Mouse (Mus musculus) MEL (cell line): ENCODE results near the gene Olfr67. TPM values are rescaled to one million over a fixed set of nuclear protein-coding genes. Genes with fewer than 3 reads are reported as not detected.

ENCODE experiments used
- DNase-seq: peaks from one replicate; pipeline ENCODE4 v3.0.0; 2011; ENCODE audit warnings: low read depth, low spot score
- H3K27ac ChIP-seq: 2 replicates; pipeline ENCODE4 v1.5.1; 2012; ENCODE audit warnings: low read depth, mild to moderate bottlenecking, control low read depth, low read length, moderate library complexity; ENCODE audit not compliant: control insufficient read depth
- H3K27me3 ChIP-seq, 2 experiments: fragments of 150-350 bp in 1 of 2; sonication (generic) in 1 of 2; 2 replicates each; pipeline ENCODE4 v1.6.1; 2012; ENCODE audit warnings: low read length in 2 of 2, mild to moderate bottlenecking in 2 of 2, improper control_type of control experiment in 1 of 2, moderate library complexity in 1 of 2; ENCODE audit not compliant: insufficient read depth in 2 of 2, control insufficient read depth in 1 of 2
- H3K36me3 ChIP-seq, 2 experiments: 2 replicates each; pipeline ENCODE4 v1.6.1; 2012 to 2014; ENCODE audit warnings: low read length in 2 of 2, improper control_type of control experiment in 1 of 2, inconsistent platforms in 1 of 2, mild to moderate bottlenecking in 1 of 2; ENCODE audit not compliant: insufficient read depth in 2 of 2, control insufficient read depth in 1 of 2
- H3K4me1 ChIP-seq, 2 experiments: fragments of 150-350 bp in 1 of 2; sonication (generic) in 1 of 2; 2 replicates each; pipeline ENCODE4 v1.6.1; 2012; ENCODE audit warnings: low read length in 2 of 2, improper control_type of control experiment in 1 of 2, mild to moderate bottlenecking in 1 of 2; ENCODE audit not compliant: insufficient read depth in 2 of 2, control insufficient read depth in 1 of 2
- H3K4me3 ChIP-seq, 2 experiments: fragments of 150-350 bp in 1 of 2; sonication (generic) in 1 of 2; 2 replicates each; pipeline ENCODE4 v1.5.1; 2012; ENCODE audit warnings: low read depth in 2 of 2, low read length in 2 of 2, mild to moderate bottlenecking in 2 of 2, moderate library complexity in 2 of 2, control low read depth in 1 of 2, improper control_type of control experiment in 1 of 2; ENCODE audit not compliant: control insufficient read depth in 1 of 2, insufficient read depth in 1 of 2
- H3K79me2 ChIP-seq: 2 replicates; pipeline ENCODE4 v1.6.1; 2012; ENCODE audit warnings: mild to moderate bottlenecking, low read length, moderate library complexity; ENCODE audit not compliant: control insufficient read depth, poor library complexity, insufficient read depth
- H3K9ac ChIP-seq: 2 replicates; pipeline ENCODE4 v1.6.1; 2012; ENCODE audit warnings: low read depth, mild to moderate bottlenecking, control low read depth, low read length, moderate library complexity; ENCODE audit not compliant: control insufficient read depth, poor library complexity, severe bottlenecking
- H3K9me3 ChIP-seq: fragments of 150-350 bp; sonication (generic); replicated peaks from 2 replicates; pipeline ENCODE4 v1.6.1; 2012; ENCODE audit warnings: mild to moderate bottlenecking, low read length, improper control_type of control experiment, moderate library complexity; ENCODE audit not compliant: insufficient read depth
- BHLHE40 ChIP-seq: IDR thresholded peaks from 2 replicates; pipeline ENCODE4 v1.6.1; 2012; ENCODE audit warnings: low read depth, mild to moderate bottlenecking, inconsistent platforms, low read length, improper control_type of control experiment, borderline replicate concordance
- CHD1 ChIP-seq: IDR thresholded peaks from 2 replicates; pipeline ENCODE4 v1.6.1; 2012; ENCODE audit warnings: low read depth, mild to moderate bottlenecking, inconsistent platforms, low read length, improper control_type of control experiment
- CTCF ChIP-seq, 3 experiments: IDR thresholded peaks in 2 of 3; conservative IDR thresholded peaks in 1 of 3; 2 replicates each; pipeline ENCODE4 v1.5.1; 2011 to 2012; ENCODE audit warnings: low read length in 3 of 3, low read depth in 2 of 3, mild to moderate bottlenecking in 2 of 3, improper control_type of control experiment in 1 of 3, inconsistent platforms in 1 of 3, mixed read lengths in 1 of 3, moderate library complexity in 1 of 3; ENCODE audit not compliant: control insufficient read depth in 1 of 3, insufficient read depth in 1 of 3, poor library complexity in 1 of 3, severe bottlenecking in 1 of 3
- E2F4 ChIP-seq: IDR thresholded peaks from 2 replicates; pipeline ENCODE4 v1.6.1; 2011; ENCODE audit warnings: low read depth, low read length, improper control_type of control experiment, borderline replicate concordance
- ELF1 ChIP-seq: IDR thresholded peaks from 2 replicates; pipeline ENCODE4 v1.6.1; 2014; ENCODE audit warnings: low read depth, mild to moderate bottlenecking, inconsistent platforms, low read length, improper control_type of control experiment, moderate library complexity
- EP300 ChIP-seq, 2 experiments: IDR thresholded peaks; 2 replicates each; pipeline ENCODE4 v1.6.1; 2011; ENCODE audit warnings: improper control_type of control experiment in 2 of 2, low read length in 2 of 2, low read depth in 1 of 2, mild to moderate bottlenecking in 1 of 2
- ETS1 ChIP-seq: IDR thresholded peaks from 2 replicates; pipeline ENCODE4 v1.6.1; 2012; ENCODE audit warnings: low read depth, mild to moderate bottlenecking, inconsistent platforms, low read length, improper control_type of control experiment, moderate library complexity
- GABPA ChIP-seq: IDR thresholded peaks from 2 replicates; pipeline ENCODE4 v1.6.1; 2012; ENCODE audit warnings: low read depth, mild to moderate bottlenecking, inconsistent platforms, low read length, improper control_type of control experiment, moderate library complexity
- GATA1 ChIP-seq: IDR thresholded peaks from 2 replicates; pipeline ENCODE4 v1.6.1; 2011; ENCODE audit warnings: low read depth, low read length, improper control_type of control experiment
- HCFC1 ChIP-seq: IDR thresholded peaks from 2 replicates; pipeline ENCODE4 v1.6.1; 2012; ENCODE audit warnings: low read depth, mild to moderate bottlenecking, inconsistent platforms, low read length, improper control_type of control experiment, moderate library complexity
- JUND ChIP-seq: IDR thresholded peaks from 2 replicates; pipeline ENCODE4 v1.6.1; 2011; ENCODE audit warnings: low read depth, mild to moderate bottlenecking, improper control_type of control experiment, low read length
- KAT2A ChIP-seq: conservative IDR thresholded peaks from 2 replicates; pipeline ENCODE4 v1.6.1; 2012; ENCODE audit warnings: low read depth, low read length, improper control_type of control experiment, inconsistent platforms
- MAFK ChIP-seq: IDR thresholded peaks from 2 replicates; pipeline ENCODE4 v1.6.1; 2011; ENCODE audit warnings: low read depth, mild to moderate bottlenecking, low read length, improper control_type of control experiment, borderline replicate concordance
- MAX ChIP-seq: IDR thresholded peaks from 2 replicates; pipeline ENCODE4 v1.6.1; 2011; ENCODE audit warnings: low read length, improper control_type of control experiment
- MAZ ChIP-seq: IDR thresholded peaks from 2 replicates; pipeline ENCODE4 v1.6.1; 2012; ENCODE audit warnings: low read depth, mild to moderate bottlenecking, inconsistent platforms, low read length, improper control_type of control experiment
- MEF2A ChIP-seq: IDR thresholded peaks from 2 replicates; pipeline ENCODE4 v1.6.1; 2014; ENCODE audit warnings: low read depth, mild to moderate bottlenecking, inconsistent platforms, low read length, improper control_type of control experiment; ENCODE audit not compliant: poor library complexity, insufficient replicate concordance, severe bottlenecking; ENCODE audit errors: extremely low read depth
- MXI1 ChIP-seq: IDR thresholded peaks from 2 replicates; pipeline ENCODE4 v1.6.1; 2011; ENCODE audit warnings: mild to moderate bottlenecking, low read depth, low read length, improper control_type of control experiment
- MYB ChIP-seq: IDR thresholded peaks from 2 replicates; pipeline ENCODE4 v1.6.1; 2011; ENCODE audit warnings: mild to moderate bottlenecking, low read depth, low read length, improper control_type of control experiment
- MYC ChIP-seq: IDR thresholded peaks from 2 replicates; pipeline ENCODE4 v1.6.1; 2011; ENCODE audit warnings: low read depth, mild to moderate bottlenecking, low read length, improper control_type of control experiment, moderate library complexity
- NELFE ChIP-seq: IDR thresholded peaks from 2 replicates; pipeline ENCODE4 v1.6.1; 2011; ENCODE audit warnings: low read depth, low read length, improper control_type of control experiment
- NRF1 ChIP-seq: IDR thresholded peaks from 2 replicates; pipeline ENCODE4 v1.6.1; 2014; ENCODE audit warnings: low read depth, mild to moderate bottlenecking, inconsistent platforms, low read length, improper control_type of control experiment, moderate library complexity; ENCODE audit not compliant: poor library complexity, insufficient read depth, severe bottlenecking
- POLR2A ChIP-seq, 2 experiments: IDR thresholded peaks; 2 replicates each; pipeline ENCODE4 v1.6.1; 2011 to 2012; ENCODE audit warnings: low read length in 2 of 2, mild to moderate bottlenecking in 2 of 2, control low read depth in 1 of 2, improper control_type of control experiment in 1 of 2, low read depth in 1 of 2, moderate library complexity in 1 of 2; ENCODE audit not compliant: control insufficient read depth in 1 of 2, insufficient read depth in 1 of 2, poor library complexity in 1 of 2
- POLR2AphosphoS2 ChIP-seq: IDR thresholded peaks from 2 replicates; pipeline ENCODE4 v1.6.1; 2011; ENCODE audit warnings: low read length, improper control_type of control experiment
- POLR2AphosphoS5 ChIP-seq: IDR thresholded peaks from 2 replicates; pipeline ENCODE4 v1.6.1; 2012; ENCODE audit warnings: low read depth, borderline replicate concordance, mild to moderate bottlenecking, inconsistent platforms, low read length, moderate library complexity, mixed read lengths
- RAD21 ChIP-seq: IDR thresholded peaks from 2 replicates; pipeline ENCODE4 v1.6.1; 2011; ENCODE audit warnings: mild to moderate bottlenecking, low read depth, low read length, improper control_type of control experiment
- RCOR1 ChIP-seq: IDR thresholded peaks from 2 replicates; pipeline ENCODE4 v1.6.1; 2012; ENCODE audit warnings: low read depth, mild to moderate bottlenecking, inconsistent platforms, low read length, improper control_type of control experiment
- SMC3 ChIP-seq: IDR thresholded peaks from 2 replicates; pipeline ENCODE4 v1.6.1; 2011; ENCODE audit warnings: low read depth, low read length, improper control_type of control experiment
- TAL1 ChIP-seq: IDR thresholded peaks from 2 replicates; pipeline ENCODE4 v1.6.1; 2012; ENCODE audit warnings: mild to moderate bottlenecking, inconsistent platforms, low read length, moderate library complexity, mixed read lengths
- TBP ChIP-seq: IDR thresholded peaks from 2 replicates; pipeline ENCODE4 v1.8.0; 2011; ENCODE audit warnings: low read depth, low read length, improper control_type of control experiment
- TCF12 ChIP-seq: IDR thresholded peaks from 2 replicates; pipeline ENCODE4 v1.6.1; 2014; ENCODE audit warnings: low read depth, mild to moderate bottlenecking, inconsistent platforms, low read length, improper control_type of control experiment, moderate library complexity
- UBTF ChIP-seq: IDR thresholded peaks from 2 replicates; pipeline ENCODE4 v1.6.1; 2012; ENCODE audit warnings: low read depth, mild to moderate bottlenecking, inconsistent platforms, low read length, improper control_type of control experiment, moderate library complexity, borderline replicate concordance; ENCODE audit not compliant: insufficient read depth
- USF2 ChIP-seq, 2 experiments: IDR thresholded peaks; 2 replicates each; pipeline ENCODE4 v1.6.1; 2011 to 2012; ENCODE audit warnings: improper control_type of control experiment in 2 of 2, low read length in 2 of 2, borderline replicate concordance in 1 of 2, inconsistent platforms in 1 of 2, low read depth in 1 of 2, mild to moderate bottlenecking in 1 of 2; ENCODE audit not compliant: insufficient read depth in 1 of 2
- ZC3H11A ChIP-seq: IDR thresholded peaks from 2 replicates; pipeline ENCODE4 v1.6.1; 2012; ENCODE audit warnings: low read depth, mild to moderate bottlenecking, inconsistent platforms, low read length, improper control_type of control experiment
- ZKSCAN1 ChIP-seq: IDR thresholded peaks from 2 replicates; pipeline ENCODE4 v1.6.1; 2012; ENCODE audit warnings: low read depth, mild to moderate bottlenecking, inconsistent platforms, low read length, improper control_type of control experiment, moderate library complexity
- ZMIZ1 ChIP-seq: IDR thresholded peaks from 2 replicates; pipeline ENCODE4 v1.6.1; 2012; ENCODE audit warnings: low read depth, mild to moderate bottlenecking, inconsistent platforms, low read length, improper control_type of control experiment, moderate library complexity
- ZNF384 ChIP-seq: IDR thresholded peaks from 2 replicates; pipeline ENCODE4 v1.6.1; 2012; ENCODE audit warnings: low read depth, mild to moderate bottlenecking, inconsistent platforms, low read length, improper control_type of control experiment
- polyA plus RNA-seq, 2 experiments: library from polyadenylated mRNA; stranded (reverse) in 1 of 2; unstranded in 1 of 2; fragments of >175 nt in 1 of 2; fragments of >200 nt in 1 of 2; gene quantifications; 2 replicates each; pipeline versions ENCODE4 v1.2.1 to v1.2.4; 2012; ENCODE audit warnings: low replicate concordance in 2 of 2, low read depth in 1 of 2; ENCODE audit not compliant: insufficient read length in 2 of 2, insufficient read depth in 1 of 2, missing spikeins in 1 of 2
- total RNA-seq: library from RNA; depleted of rRNA; stranded (reverse); fragments of 300-350 nt; gene quantifications from 2 replicates; pipeline ENCODE4 v1.2.3, GENCODE M21; 2012

Gene Olfr67
- total and polyA plus RNA-seq, 3 experiments: not detected

GRCm38 (mm10) chr7:103792669-103793388 lies 1.2 kb upstream of the Olfr67 start:
- peak; percentile 71 for DNase-seq
- Histone ChIP-seq H3K27me3 (no peaks in the 10 kb centered on the region), H3K9ac (no peak overlapping the region), H3K27ac (no peak overlapping the region), H3K36me3 (no peaks in the 10 kb centered on the region), H3K4me1 (no peaks in the 10 kb centered on the region), H3K9me3 (no peaks in the 10 kb centered on the region), H3K79me2 (no peaks in the 10 kb centered on the region), H3K4me3 (no peak overlapping the region)
- TF ChIP-seq ZC3H11A (peak; percentile 63), SMC3 (peak; percentile 74), JUND (no peak), EP300 (IDR thresholded peaks at IDR 0.05; ENCODE audit: low read depth in 1 of 2, low read length in 2 of 2) (peak; percentile 21 to 68; a peak in 3 of 4 replicates), ZNF384 (no peak), NELFE (no peak), UBTF (no peak), TAL1 (peak; percentile 42), GABPA (no peak), RCOR1 (no peak), TBP (no peak), POLR2AphosphoS2 (no peak), CHD1 (no peak), MEF2A (no peak), MAX (no peak), RAD21 (peak; percentile 65), ELF1 (no peak), HCFC1 (no peak), BHLHE40 (peak; percentile 97), MAZ (peak; percentile 77), KAT2A (no peak), CTCF (IDR thresholded peaks at IDR 0.05 in 2 of 3, conservative IDR thresholded peaks at IDR 0.05 in 1 of 3; ENCODE audit: control insufficient read depth in 1 of 3, insufficient read depth in 1 of 3, low read depth in 2 of 3, low read length in 3 of 3, poor library complexity in 1 of 3, severe bottlenecking in 1 of 3) (peak; percentile 30 to 63 (median 49)), USF2 (IDR thresholded peaks at IDR 0.05; ENCODE audit: borderline replicate concordance in 1 of 2, insufficient read depth in 1 of 2, low read depth in 1 of 2, low read length in 2 of 2) (no peak), TCF12 (0 out of 2 replicates have a peak, but pooled peaks have one; percentile 57), ETS1 (peak; percentile 61; the same call in 1 of the 2 replicates), ZKSCAN1 (no peak), MAFK (no peak), POLR2AphosphoS5 (no peak), POLR2A (IDR thresholded peaks at IDR 0.05; ENCODE audit: control insufficient read depth in 1 of 2, insufficient read depth in 1 of 2, low read depth in 1 of 2, low read length in 2 of 2, poor library complexity in 1 of 2) (no peak), NRF1 (no peak), E2F4 (no peak), GATA1 (peak; percentile 24; the same call in 1 of the 2 replicates), MYB (no peak), MXI1 (peak; percentile 32; the same call in 1 of the 2 replicates), MYC (0 out of 2 replicates have a peak, but pooled peaks have one; percentile 43), ZMIZ1 (no peak)
